8 mouse cellular contexts compared by ENCODE assay signal in genomic region chr11:84871548-84872069, GRCm38 (mm10). TPM values are rescaled to one million over a fixed set of nuclear protein-coding genes. Genes with fewer than 3 reads are reported as not detected.
DNase-seq lines count a peak whose midpoint lies in the region; ATAC-seq and TF ChIP-seq lines count a peak whose summit lies in the region.

No protein-coding gene starts in this region.

- H3K4me1 ChIP-seq in heart, embryonic 15.5 days (replicated peaks) = peaks cover 17% of the 10 kb centered on the region
- H3K4me1 ChIP-seq in ES-E14 (ENCODE audit: control insufficient read depth in 2 of 2, insufficient read depth in 2 of 2, low read length in 2 of 2, poor library complexity in 1 of 2) = peaks cover 0 to 7% of the 10 kb centered on the region in 2 experiments; a peak in 2 of 4 replicates
- peaks cover 6% of the 10 kb centered on the region for H3K4me1 ChIP-seq in forebrain, postnatal 0 days (ENCODE audit: insufficient read depth)

- no peak for DNase-seq in heart, postnatal 4 days
- no peak for DNase-seq in ES-E14 (ENCODE audit: low read depth, low spot score)
- DNase-seq in forebrain, postnatal 0 days = no peak
- DNase-seq in MN1 (ENCODE audit: low spot score) = no peak
- DNase-seq in thymus, postnatal 0 days (ENCODE audit: low spot score) = no peak
- DNase-seq in adrenal gland, postnatal 4 days (ENCODE audit: low spot score in 2 of 2) = no peak

- H3K27ac ChIP-seq in heart, embryonic 15.5 days = peak overlapping the region; percentile 100
- peak overlapping the region; percentile 99; the same call in 1 of the 2 replicates for H3K27ac ChIP-seq in ES-E14 (ENCODE audit: insufficient read depth, low read depth, low read length, poor library complexity, severe bottlenecking)
- H3K27ac ChIP-seq in forebrain, postnatal 0 days (ENCODE audit: low read depth, low read length) = peak overlapping the region; percentile 99
- peak overlapping the region; percentile 88 for H3K27ac ChIP-seq in macrophage

- TF ChIP-seq CTCF in forebrain, postnatal 0 days (IDR thresholded peaks at IDR 0.05; ENCODE audit: low read depth) = no peak

- H3K9ac ChIP-seq in heart, embryonic 15.5 days = peak overlapping the region; percentile 96
- peak overlapping the region; percentile 99; the same call in 1 of the 2 replicates for H3K9ac ChIP-seq in ES-E14 (ENCODE audit: insufficient read depth, low read depth, low read length, poor library complexity, severe bottlenecking)
- H3K9ac ChIP-seq in forebrain, postnatal 0 days = peak overlapping the region; percentile 98

- H3K4me2 ChIP-seq in heart, embryonic 15.5 days = peak overlapping the region; percentile 64
- peak overlapping the region; percentile 72 for H3K4me2 ChIP-seq in forebrain, postnatal 0 days (ENCODE audit: low read depth)

- WGBS in heart, embryonic 15.5 days = 70% methylated on average over 4 of the region's 4 CpGs
- WGBS in forebrain, postnatal 0 days = 79% methylated on average over 4 of the region's 4 CpGs
- 68% methylated on average over 4 of the region's 4 CpGs for whole genome bisulfite sequencing in macrophage (ENCODE audit: missing documents)

- 0 out of 2 replicates have a peak, but pooled peaks cover 6% of the 10 kb centered on the region for H3K36me3 ChIP-seq in heart, embryonic 15.5 days
- H3K36me3 ChIP-seq in ES-E14 (ENCODE audit: control insufficient read depth, insufficient read depth, low read length, poor library complexity, severe bottlenecking) (peaks cover 2% of the 10 kb centered on the region; the same call in 1 of the 2 replicates), macrophage (ENCODE audit: inconsistent target) (no peaks in the 10 kb centered on the region)
- no peaks in the 10 kb centered on the region for H3K36me3 ChIP-seq in forebrain, postnatal 0 days (ENCODE audit: insufficient read depth)

- no peak for ATAC-seq in heart, embryonic 15.5 days (replicated peaks; ENCODE audit: insufficient number of reproducible peaks, insufficient read depth, low FRiP score, low read depth)
- no peak for ATAC-seq in forebrain, postnatal 0 days

- H3K27me3 ChIP-seq in heart, embryonic 15.5 days = no peaks in the 10 kb centered on the region
- H3K27me3 ChIP-seq in forebrain, postnatal 0 days (ENCODE audit: insufficient read depth, low read length) = no peaks in the 10 kb centered on the region

- in situ Hi-C loops in ES-E14 (cut with MboI; ENCODE audit: low sequenced_read_pairs in 2 of 2, unreplicated experiment in 2 of 2) = no loop called here

- H3K4me3 ChIP-seq in heart, embryonic 15.5 days = peak overlapping the region; percentile 84
- H3K4me3 ChIP-seq in ES-E14 (ENCODE audit: insufficient read depth in 1 of 2, low read depth in 1 of 2, low read length in 2 of 2, poor library complexity in 1 of 2, severe bottlenecking in 1 of 2) (peak overlapping the region; percentile 88 to 90), macrophage (ENCODE audit: inconsistent target) (peak overlapping the region; percentile 88)
- H3K4me3 ChIP-seq in forebrain, postnatal 0 days (ENCODE audit: low read depth, low read length) = peak overlapping the region; percentile 90

- peaks cover 47% of the 10 kb centered on the region for H3K79me2 ChIP-seq in macrophage (ENCODE audit: inconsistent target)

- no peaks in the 10 kb centered on the region for H3K9me3 ChIP-seq in heart, embryonic 15.5 days (replicated peaks)
- H3K9me3 ChIP-seq in ES-E14 (ENCODE audit: control insufficient read depth, insufficient read depth, low read depth, low read length) = no peaks in the 10 kb centered on the region
- H3K9me3 ChIP-seq in forebrain, postnatal 0 days (ENCODE audit: low read length) = no peaks in the 10 kb centered on the region

TF ChIP-seq in ES-E14, 5 proteins besides CTCF, POLR2A, EP300 and RAD21:
- peak; percentile 47; the same call in 1 of the 2 replicates for TF ChIP-seq ZNF384 (IDR thresholded peaks at IDR 0.05; ENCODE audit: low read depth, low read length)
- TF ChIP-seq HCFC1 (IDR thresholded peaks at IDR 0.05; ENCODE audit: borderline replicate concordance, insufficient read depth, low read length) = no peak
- TF ChIP-seq ZC3H11A (IDR thresholded peaks at IDR 0.05; ENCODE audit: borderline replicate concordance, low read depth, low read length) = no peak

RNA-seq across cellular contexts. Expression of gene Ggnbp2, which starts 1.0 kb away (rescaled TPM):
- polyA plus RNA-seq in heart, embryonic 15.5 days (2015; fragmentation: Nextera tagmentation; extraction: Ambion mirVana) = 47.2 and 53.1 TPM in 2 replicates
- 10 to 100 TPM; 55.5 to 64.4 TPM for total RNA-seq in heart, postnatal 4 days (2021)
- total RNA-seq in ES-E14 (2012; rRNA removed) = 38.6 and 59.1 TPM in 2 replicates
- total RNA-seq in forebrain, postnatal 0 days (2014; rRNA removed) = 58.4 and 70.8 TPM in 2 replicates
- polyA plus RNA-seq in forebrain, postnatal 0 days (2015; fragmentation: Nextera tagmentation; extraction: Ambion mirVana) = 47.6 and 68.2 TPM in 2 replicates
- total RNA-seq in macrophage (2018; cell fraction: chromatin; rRNA removed) = 100 to 1,000 TPM; 270 to 557 (median 405) TPM
- total RNA-seq in macrophage (2018; cell fraction: cytosol; rRNA removed) = 100 to 1,000 TPM in 6 of 26 experiments, 10 to 100 TPM in 20; 60.0 to 117 (median 90.2) TPM
- 100 to 1,000 TPM; 150 to 314 (median 228) TPM for total RNA-seq in macrophage (2018; cell fraction: nucleus; rRNA removed)
- 70.8 to 80.2 TPM (median 75.8 TPM) in 3 replicates for polyA plus RNA-seq in macrophage (2018)
- polyA plus RNA-seq in thymus, postnatal 0 days (2015; fragmentation: Nextera tagmentation; extraction: Ambion mirVana) = 80.3 and 100 TPM in 2 replicates
- total RNA-seq in adrenal gland, postnatal 4 days (2021) = 100 to 1,000 TPM in 1 of 2 experiments, 10 to 100 TPM in 1; 99.1 to 100 TPM

RNA-seq across cellular contexts. Expression of gene Myo19, which starts 8.3 kb away (rescaled TPM):
- 5.4 and 6.7 TPM in 2 replicates for polyA plus RNA-seq in heart, embryonic 15.5 days (2015; fragmentation: Nextera tagmentation; extraction: Ambion mirVana)
- total RNA-seq in heart, postnatal 4 days (2021) = 10 to 100 TPM; 13.7 to 15.4 TPM
- total RNA-seq in ES-E14 (2012; rRNA removed) = 16.2 and 20.2 TPM in 2 replicates
- total RNA-seq in forebrain, postnatal 0 days (2014; rRNA removed) = 7.5 TPM in 2 replicates
- 3.0 and 3.6 TPM in 2 replicates for polyA plus RNA-seq in forebrain, postnatal 0 days (2015; fragmentation: Nextera tagmentation; extraction: Ambion mirVana)
- 10 to 100 TPM in 3 of 26 experiments, 1 to 10 TPM in 23; 2.3 to 11.8 (median 7.5) TPM for total RNA-seq in macrophage (2018; cell fraction: chromatin; rRNA removed)
- 1 to 10 TPM in 22 of 26 experiments, under 1 TPM in 4; 0.76 to 1.8 (median 1.4) TPM for total RNA-seq in macrophage (2018; cell fraction: cytosol; rRNA removed)
- 10 to 100 TPM in 1 of 26 experiments, 1 to 10 TPM in 25; 1.5 to 16.8 (median 3.7) TPM for total RNA-seq in macrophage (2018; cell fraction: nucleus; rRNA removed)
- polyA plus RNA-seq in macrophage (2018) = 1.1 to 3.6 TPM (median 1.7 TPM) in 3 replicates
- 3.0 and 3.1 TPM in 2 replicates for polyA plus RNA-seq in thymus, postnatal 0 days (2015; fragmentation: Nextera tagmentation; extraction: Ambion mirVana)
- 10 to 100 TPM; 18.1 to 20.2 TPM for total RNA-seq in adrenal gland, postnatal 4 days (2021)

RNA-seq across cellular contexts. Expression of gene Pigw, which starts 8.5 kb away (rescaled TPM):
- 2.4 and 2.5 TPM in 2 replicates for polyA plus RNA-seq in heart, embryonic 15.5 days (2015; fragmentation: Nextera tagmentation; extraction: Ambion mirVana)
- total RNA-seq in heart, postnatal 4 days (2021) = 1 to 10 TPM; 6.4 to 7.8 TPM
- 7.2 and 7.7 TPM in 2 replicates for total RNA-seq in ES-E14 (2012; rRNA removed)
- 2.8 and 3.3 TPM in 2 replicates for total RNA-seq in forebrain, postnatal 0 days (2014; rRNA removed)
- 1.3 and 2.3 TPM in 2 replicates for polyA plus RNA-seq in forebrain, postnatal 0 days (2015; fragmentation: Nextera tagmentation; extraction: Ambion mirVana)
- 10 to 100 TPM in 1 of 26 experiments, 1 to 10 TPM in 24, under 1 TPM in 1; 0.95 to 11.3 (median 3.7) TPM for total RNA-seq in macrophage (2018; cell fraction: chromatin; rRNA removed)
- 1 to 10 TPM; 1.7 to 4.8 (median 3.1) TPM for total RNA-seq in macrophage (2018; cell fraction: cytosol; rRNA removed)
- total RNA-seq in macrophage (2018; cell fraction: nucleus; rRNA removed) = 10 to 100 TPM in 8 of 26 experiments, 1 to 10 TPM in 18; 2.6 to 17.9 (median 5.4) TPM
- polyA plus RNA-seq in macrophage (2018) = 3.5 to 7.1 TPM (median 4.7 TPM) in 3 replicates
- polyA plus RNA-seq in thymus, postnatal 0 days (2015; fragmentation: Nextera tagmentation; extraction: Ambion mirVana) = 2.0 and 2.4 TPM in 2 replicates
- total RNA-seq in adrenal gland, postnatal 4 days (2021) = 1 to 10 TPM; 7.5 to 7.6 TPM

RNA-seq across cellular contexts. Expression of gene Dhrs11, which starts 42.8 kb away (rescaled TPM):
- 59.0 and 62.3 TPM in 2 replicates for polyA plus RNA-seq in heart, embryonic 15.5 days (2015; fragmentation: Nextera tagmentation; extraction: Ambion mirVana)
- total RNA-seq in heart, postnatal 4 days (2021) = 10 to 100 TPM; 78.8 to 81.5 TPM
- 5.2 and 6.2 TPM in 2 replicates for total RNA-seq in ES-E14 (2012; rRNA removed)
- total RNA-seq in forebrain, postnatal 0 days (2014; rRNA removed) = 4.8 and 8.3 TPM in 2 replicates
- polyA plus RNA-seq in forebrain, postnatal 0 days (2015; fragmentation: Nextera tagmentation; extraction: Ambion mirVana) = 7.8 TPM in 2 replicates
- total RNA-seq in macrophage (2018; cell fraction: chromatin; rRNA removed) = 10 to 100 TPM in 25 of 26 experiments, 1 to 10 TPM in 1; 8.8 to 47.1 (median 25.1) TPM
- total RNA-seq in macrophage (2018; cell fraction: cytosol; rRNA removed) = 10 to 100 TPM in 23 of 26 experiments, 1 to 10 TPM in 3; 9.0 to 18.3 (median 13.4) TPM
- 10 to 100 TPM in 22 of 26 experiments, 1 to 10 TPM in 4; 6.6 to 31.7 (median 19.1) TPM for total RNA-seq in macrophage (2018; cell fraction: nucleus; rRNA removed)
- 10.0 to 13.7 TPM (median 11.9 TPM) in 3 replicates for polyA plus RNA-seq in macrophage (2018)
- 12.0 and 12.2 TPM in 2 replicates for polyA plus RNA-seq in thymus, postnatal 0 days (2015; fragmentation: Nextera tagmentation; extraction: Ambion mirVana)
- 10 to 100 TPM; 35.4 to 39.2 TPM for total RNA-seq in adrenal gland, postnatal 4 days (2021)

RNA-seq across cellular contexts. Expression of gene Znhit3, which starts 44.6 kb away (rescaled TPM):
- polyA plus RNA-seq in heart, embryonic 15.5 days (2015; fragmentation: Nextera tagmentation; extraction: Ambion mirVana) = 31.4 and 36.2 TPM in 2 replicates
- total RNA-seq in heart, postnatal 4 days (2021) = 10 to 100 TPM; 13.4 to 13.7 TPM
- total RNA-seq in ES-E14 (2012; rRNA removed) = 57.4 and 80.4 TPM in 2 replicates
- total RNA-seq in forebrain, postnatal 0 days (2014; rRNA removed) = 40.0 and 50.7 TPM in 2 replicates
- 83.9 and 96.1 TPM in 2 replicates for polyA plus RNA-seq in forebrain, postnatal 0 days (2015; fragmentation: Nextera tagmentation; extraction: Ambion mirVana)
- total RNA-seq in macrophage (2018; cell fraction: chromatin; rRNA removed) = 10 to 100 TPM in 11 of 26 experiments, 1 to 10 TPM in 14, not detected in 1; 2.4 to 15.1 (median 9.5) TPM
- 10 to 100 TPM in 10 of 26 experiments, 1 to 10 TPM in 16; 6.0 to 12.8 (median 9.4) TPM for total RNA-seq in macrophage (2018; cell fraction: cytosol; rRNA removed)
- 10 to 100 TPM in 7 of 26 experiments, 1 to 10 TPM in 19; 1.5 to 14.5 (median 6.1) TPM for total RNA-seq in macrophage (2018; cell fraction: nucleus; rRNA removed)
- polyA plus RNA-seq in macrophage (2018) = 6.5 to 17.6 TPM (median 8.5 TPM) in 3 replicates
- 68.4 and 74.4 TPM in 2 replicates for polyA plus RNA-seq in thymus, postnatal 0 days (2015; fragmentation: Nextera tagmentation; extraction: Ambion mirVana)
- 10 to 100 TPM; 14.4 to 20.4 TPM for total RNA-seq in adrenal gland, postnatal 4 days (2021)
